Mouse (Mus musculus): ENCODE results near the gene Rora.
A peak's percentile ranks its signal among the peaks of the same experiment; 100 is the strongest.

The Rora gene

GRCm38 (mm10) chr9:69291451-69291850 lies 637.9 kb downstream of the Rora start:
- DNase-seq (ENCODE audit: low spot score) = peak; percentile 37

DNA sequence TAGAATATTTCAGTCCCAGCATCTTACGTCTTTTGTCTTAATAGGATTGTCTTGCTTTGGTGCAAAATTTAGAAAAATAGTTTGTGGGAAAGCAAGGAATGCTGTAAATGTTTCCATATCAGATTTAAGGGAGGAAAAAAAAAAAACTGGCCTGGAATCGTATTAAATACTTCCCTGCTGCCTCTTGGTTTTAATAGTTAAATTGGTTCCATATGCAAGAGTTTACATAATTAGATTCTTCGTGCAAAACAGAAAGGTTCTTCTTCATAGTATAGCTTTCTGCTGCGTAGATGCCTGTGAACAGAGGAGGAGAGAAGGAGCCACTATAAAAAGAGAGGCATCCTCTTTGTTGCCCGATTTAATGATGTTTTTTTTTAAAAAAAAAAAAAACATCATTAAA lies 638.8 kb downstream of the Rora start:
- DNase-seq (ENCODE audit: low spot score) = peak; percentile 22

GRCm38 (mm10) chr9:69292776-69293687 lies 639.4 kb downstream of the Rora start:
- no peak for DNase-seq (ENCODE audit: low spot score)

- no peak for DNase-seq (ENCODE audit: low spot score)
Measured at GRCm38 (mm10) chr9:69293688-69294074, 640.1 kb downstream of the Rora start.

DNA sequence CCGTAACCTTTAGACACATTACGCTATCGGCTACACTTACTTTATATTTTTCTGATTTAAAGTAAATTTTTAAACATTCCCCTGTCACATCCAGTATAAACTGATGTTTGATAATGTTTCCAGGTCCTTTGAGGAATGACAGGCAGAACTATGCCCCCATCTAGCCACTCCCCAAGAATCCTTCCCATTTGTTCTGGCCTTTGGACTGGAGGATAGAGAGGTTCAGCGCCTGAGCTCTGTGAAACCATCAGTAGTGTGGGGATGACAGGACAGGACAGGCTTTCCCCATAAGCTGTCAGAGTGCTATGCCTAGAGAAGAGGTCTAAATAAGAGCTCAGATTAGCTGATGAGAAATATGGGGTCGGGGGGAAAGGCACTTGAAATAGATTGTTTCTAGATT lies 640.8 kb downstream of the Rora start:
- DNase-seq (ENCODE audit: low spot score) = no peak

GRCm38 (mm10) chr9:69294856-69295255 lies 641.3 kb downstream of the Rora start:
- DNase-seq (ENCODE audit: low spot score) = no peak

- DNase-seq (ENCODE audit: low spot score) = no peak
Measured at GRCm38 (mm10) chr9:69295826-69296225, 642.2 kb downstream of the Rora start.

DNA sequence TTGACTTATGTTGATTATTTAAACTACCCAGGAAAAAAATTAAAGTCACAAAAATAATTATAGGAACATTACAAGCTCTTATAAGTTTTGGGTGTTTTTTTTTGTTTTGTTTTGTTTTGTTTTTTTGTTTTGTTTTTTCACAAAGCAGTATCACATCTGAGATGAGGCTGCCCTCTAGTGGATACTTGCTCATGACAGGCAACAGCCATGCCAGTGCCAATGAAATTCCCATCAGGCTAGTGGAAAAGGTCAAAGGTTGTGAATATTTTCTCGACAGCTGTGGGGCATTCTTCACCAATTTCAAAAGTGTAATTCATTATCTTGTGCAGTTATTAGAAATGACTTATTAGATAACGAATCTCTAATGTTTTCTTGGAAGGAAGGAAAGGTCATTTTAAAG lies 642.8 kb downstream of the Rora start:
- peak; percentile 80 for DNase-seq (ENCODE audit: low spot score)

DNA sequence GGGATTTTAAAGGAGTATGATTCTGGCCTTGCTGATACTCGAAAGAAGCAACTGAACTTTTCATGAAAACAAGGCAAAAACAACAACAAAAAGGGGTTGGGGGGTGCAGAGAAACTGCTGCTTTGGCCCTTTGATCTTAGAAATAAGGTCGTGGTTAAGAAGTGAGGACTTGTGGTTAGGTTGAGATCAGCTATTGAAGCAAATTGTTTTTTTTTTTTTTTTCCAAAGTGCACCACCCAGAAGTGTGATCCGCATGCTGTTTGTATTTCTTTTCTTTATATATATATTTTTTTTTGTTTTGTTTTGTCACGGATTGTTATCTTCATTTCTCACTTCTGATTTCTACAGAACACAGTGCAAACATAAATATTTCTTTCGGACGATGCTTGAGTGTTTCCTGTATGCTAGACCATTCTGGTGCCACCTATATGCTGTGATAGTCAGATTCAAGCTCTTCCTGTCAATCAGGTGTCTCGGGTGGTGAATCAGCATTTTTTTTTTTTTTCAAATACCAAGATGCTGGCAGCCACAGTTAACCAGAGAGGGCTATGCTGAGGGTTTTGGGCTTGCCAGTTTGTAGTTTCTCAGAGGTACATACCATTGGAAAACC lies 644.3 kb downstream of the Rora start:
- no peak for DNase-seq (ENCODE audit: low spot score)

- DNase-seq (ENCODE audit: low spot score) = no peak
Measured at GRCm38 (mm10) chr9:69298566-69299335, 645.2 kb downstream of the Rora start.

- no peak for DNase-seq (ENCODE audit: low spot score)
Measured at GRCm38 (mm10) chr9:69299484-69299883, 645.9 kb downstream of the Rora start.

GRCm38 (mm10) chr9:69300296-69300695 lies 646.7 kb downstream of the Rora start:
- no peak for DNase-seq (ENCODE audit: low spot score)

- peak; percentile 24 for DNase-seq (ENCODE audit: low spot score)
Measured at GRCm38 (mm10) chr9:69301445-69301844, 647.9 kb downstream of the Rora start.

DNA sequence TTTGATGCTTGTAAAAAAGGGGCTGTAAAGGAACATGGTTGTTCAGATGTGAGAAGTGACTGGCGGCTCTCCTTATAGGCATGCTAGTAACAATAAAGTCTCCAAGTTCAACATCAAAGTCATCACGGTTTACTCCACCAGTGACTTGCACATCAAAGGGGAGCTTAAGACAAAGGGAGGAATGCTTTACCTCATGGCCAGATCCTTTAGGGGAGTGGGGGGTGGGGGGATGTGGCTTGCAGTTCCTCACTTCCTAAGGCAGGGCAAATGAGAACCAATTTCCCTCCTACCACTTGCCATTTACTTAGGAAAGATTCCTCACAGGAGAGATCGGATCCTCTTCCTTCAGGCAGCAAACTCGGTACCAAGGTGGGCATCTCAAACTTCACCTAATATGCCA lies 648.4 kb downstream of the Rora start:
- DNase-seq (ENCODE audit: low spot score) = peak; percentile 35

- no peak for DNase-seq (ENCODE audit: low spot score)
Measured at GRCm38 (mm10) chr9:69302846-69303245, 649.3 kb downstream of the Rora start.

DNA sequence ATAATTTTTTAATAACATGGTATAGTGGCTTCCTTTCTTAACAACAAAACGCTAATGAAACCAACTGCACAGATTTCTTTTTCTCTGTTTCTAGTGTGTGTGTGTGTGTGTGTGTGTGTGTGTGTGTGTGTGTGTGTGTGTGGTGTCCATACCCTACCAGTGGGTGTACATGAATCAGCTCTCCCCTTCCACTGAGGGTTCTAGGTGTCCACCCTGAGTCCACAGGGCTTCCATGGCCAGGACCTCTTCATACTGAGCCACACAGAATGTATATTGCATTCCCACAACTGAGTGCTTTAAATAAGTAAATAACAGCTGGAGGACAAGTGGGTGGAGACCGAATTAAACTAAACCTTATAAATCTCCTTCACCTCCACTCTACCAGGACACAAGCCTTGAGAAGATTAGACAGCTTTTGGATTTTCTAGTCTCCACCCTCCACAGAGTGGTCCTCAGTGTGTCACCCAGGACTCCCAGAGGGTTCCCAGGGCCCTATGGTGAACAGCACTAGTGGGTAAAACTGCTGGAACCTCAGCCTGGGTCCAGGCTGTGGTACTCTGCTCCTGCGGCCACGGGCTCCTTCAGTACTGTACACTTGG lies 649.9 kb downstream of the Rora start:
- DNase-seq (ENCODE audit: low spot score) = no peak

- no peak for DNase-seq (ENCODE audit: low spot score)
Measured at GRCm38 (mm10) chr9:69303962-69304361, 650.4 kb downstream of the Rora start.

DNA sequence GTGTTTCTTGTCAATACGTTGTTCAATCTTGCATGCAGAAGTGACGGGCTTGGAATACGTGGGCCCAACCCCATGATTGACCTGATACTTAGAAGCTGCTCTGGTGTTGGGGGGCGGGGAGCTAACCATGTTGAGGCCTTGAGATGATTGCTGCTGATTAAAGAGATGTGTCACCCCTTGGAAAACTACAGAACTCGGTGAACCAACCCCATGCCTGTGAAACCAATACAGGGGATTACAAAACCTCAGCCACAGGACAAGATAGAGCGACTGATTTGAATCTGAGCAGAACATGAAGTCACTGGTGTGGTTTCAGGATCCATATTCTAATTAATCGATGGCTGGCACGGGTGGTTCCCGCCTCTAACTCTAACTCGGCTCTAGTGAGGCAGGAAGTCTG lies 650.9 kb downstream of the Rora start:
- no peak for DNase-seq (ENCODE audit: low spot score)

GRCm38 (mm10) chr9:69304991-69305390 lies 651.4 kb downstream of the Rora start:
- DNase-seq (ENCODE audit: low spot score) = no peak

DNA sequence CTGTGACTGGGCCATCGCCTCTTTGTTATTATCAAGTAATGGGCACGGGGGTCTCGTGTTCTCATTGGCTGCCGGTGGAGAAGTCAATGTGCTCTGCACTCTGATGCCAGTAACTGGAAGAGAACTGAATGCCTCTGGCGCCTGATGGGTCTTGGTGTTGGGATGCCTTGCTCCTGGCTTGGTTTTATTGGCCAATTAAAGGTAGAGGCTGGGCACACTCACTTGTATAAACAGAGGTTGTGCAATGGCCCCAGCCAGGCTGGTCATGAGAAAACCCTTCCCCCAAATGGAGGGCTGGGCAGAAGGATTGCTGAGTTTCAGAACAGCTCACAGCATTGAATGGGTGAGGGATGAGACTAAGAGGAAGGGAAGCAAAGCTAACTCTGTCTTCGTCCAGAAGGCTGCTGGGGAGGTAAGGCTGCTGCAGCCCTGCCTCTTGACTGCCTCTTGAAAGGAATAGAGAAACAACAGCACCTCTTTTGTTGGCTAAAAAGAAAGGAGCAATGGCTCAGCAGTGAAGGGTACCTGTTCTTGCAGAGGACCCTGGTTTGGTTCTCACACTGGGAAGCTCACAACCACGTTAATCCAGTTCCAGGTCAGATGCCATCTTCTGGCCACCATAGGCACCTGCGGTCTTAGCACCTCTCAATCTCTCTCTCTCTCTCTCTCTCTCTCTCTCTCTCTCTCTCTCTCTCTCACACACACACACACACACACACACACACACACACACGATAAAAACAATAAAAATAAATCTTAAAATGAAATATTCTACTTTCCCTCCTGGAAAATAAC lies 653.3 kb downstream of the Rora start:
- DNase-seq (ENCODE audit: low spot score) = no peak

DNA sequence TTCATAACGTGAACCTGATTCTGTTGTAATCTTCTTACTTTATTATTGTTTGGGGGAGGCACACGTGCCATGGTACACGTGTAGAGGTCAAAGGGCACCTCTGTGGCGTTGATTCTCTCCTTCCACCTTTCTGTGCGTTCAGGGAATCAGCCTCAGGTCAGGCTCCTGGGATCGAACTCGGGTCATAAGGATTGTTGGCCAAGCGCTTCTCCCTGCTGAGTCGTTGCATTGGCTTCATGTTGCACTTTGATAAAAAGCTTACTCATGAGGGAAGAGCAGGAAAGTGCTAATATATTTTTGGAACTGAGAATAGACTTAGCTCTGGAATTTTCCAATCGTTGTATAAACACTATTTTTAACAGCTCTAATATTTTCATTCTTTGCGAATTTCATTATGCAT lies 654.4 kb downstream of the Rora start:
- DNase-seq (ENCODE audit: low spot score) = no peak

DNA sequence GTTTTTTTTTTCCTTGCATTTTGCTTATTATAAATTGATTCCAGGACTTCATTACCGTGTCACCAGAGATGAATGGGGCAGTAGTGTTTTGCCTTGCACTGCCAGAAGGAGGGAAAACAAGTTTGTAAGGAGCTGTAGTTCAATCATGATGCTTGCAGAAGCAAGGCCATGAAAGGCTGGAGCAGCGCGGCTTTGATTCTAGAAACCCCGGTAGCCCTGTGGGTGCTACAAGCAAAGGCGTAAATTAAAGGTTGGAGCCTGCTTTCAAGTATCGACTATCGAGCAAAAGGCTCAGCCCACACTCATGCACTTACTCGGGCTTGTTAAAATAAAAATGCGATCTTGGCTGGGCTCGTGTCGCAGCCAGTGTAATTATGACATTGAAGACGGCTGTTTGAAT lies 656.9 kb downstream of the Rora start:
- no peak for DNase-seq (ENCODE audit: low spot score)

Data from embryo, embryonic 10.5 days (tissue).